Mouse (Mus musculus) left cerebral cortex, postnatal 4 days (tissue): ENCODE data around the gene Plekhb2. TPM values are rescaled to one million over a fixed set of nuclear protein-coding genes. Genes with fewer than 3 reads are reported as not detected.
A peak's percentile ranks its signal among the peaks of the same experiment; 100 is the strongest.

Source experiments
- DNase-seq: peaks from one replicate; pipeline ENCODE4 v3.0.0-alpha.2; 2022
- intact Hi-C: fragments of 180-260 bp; cut with DNase I; formaldehyde crosslinking; loops from one replicate; pipeline ENCODE4 v1.15.1; 2025
- total RNA-seq, 2 experiments: library from RNA; stranded (reverse); gene quantifications; 2 replicates each; pipeline ENCODE4 v1.2.3; 2021

Plekhb2 gene
- total RNA-seq = 100 to 1,000 TPM; 125 to 130 TPM

- intact Hi-C loops = no loop called here
- DNase-seq = peak; percentile 90
Observed at GRCm38 (mm10) chr1:34849745-34850342, at the start of gene Plekhb2. Gene Plekhb2, plus strand, starts transcription at chr1:34849976.

- intact Hi-C loops = no loop called here
- peak; percentile 51 for DNase-seq
Observed at GRCm38 (mm10) chr1:34801616-34802289, 48.0 kb upstream of the Plekhb2 start.

GRCm38 (mm10) chr1:34802290-34802642, 47.5 kb upstream of the Plekhb2 start:
- DNase-seq = no peak
- intact Hi-C loops = no loop called here

- intact Hi-C loops = no loop called here
- DNase-seq = peak; percentile 71
Observed at GRCm38 (mm10) chr1:34804863-34805262, 44.9 kb upstream of the Plekhb2 start.

- peak; percentile 51 for DNase-seq
- intact Hi-C loops = no loop called here
Observed at GRCm38 (mm10) chr1:34805931-34806520, 43.8 kb upstream of the Plekhb2 start.

GRCm38 (mm10) chr1:34808445-34808844, 41.3 kb upstream of the Plekhb2 start:
- DNase-seq = no peak
- intact Hi-C loops = no loop called here

- DNase-seq = no peak
- intact Hi-C loops = loop anchor here (10.0 kb wide), 1 partner anchor 165 kb away; no protein-coding TSS in a partner anchor
Observed at GRCm38 (mm10) chr1:34810293-34810692, 39.5 kb upstream of the Plekhb2 start.

- DNase-seq = no peak
- intact Hi-C loops = loop anchor here (10.0 kb wide), 1 partner anchor 166 kb away; no protein-coding TSS in a partner anchor
Observed at GRCm38 (mm10) chr1:34811035-34811434, 38.7 kb upstream of the Plekhb2 start.

- intact Hi-C loops = loop anchor here (10.0 kb wide), 1 partner anchor 167 kb away; no protein-coding TSS in a partner anchor
- peak; percentile 75 for DNase-seq
Observed at GRCm38 (mm10) chr1:34811581-34811980, 38.2 kb upstream of the Plekhb2 start.

- intact Hi-C loops = loop anchor here (10.0 kb wide), 1 partner anchor 168 kb away; no protein-coding TSS in a partner anchor
Observed at GRCm38 (mm10) chr1:34812407-34813247, 37.1 kb upstream of the Plekhb2 start.

GRCm38 (mm10) chr1:34815843-34816242, 33.9 kb upstream of the Plekhb2 start:
- no peak for DNase-seq
- intact Hi-C loops = loop anchor here (10.0 kb wide), 1 partner anchor 171 kb away; no protein-coding TSS in a partner anchor

More at GRCm38 (mm10) chr1:34812407-34813247, 37.1 kb upstream of the Plekhb2 start:
- DNase-seq = no peak

GRCm38 (mm10) chr1:34819225-34819910, 30.4 kb upstream of the Plekhb2 start:
- intact Hi-C loops = loop anchor here (10.0 kb wide), 1 partner anchor 175 kb away; no protein-coding TSS in a partner anchor
- DNase-seq = no peak

GRCm38 (mm10) chr1:34821411-34821810, 28.4 kb upstream of the Plekhb2 start:
- DNase-seq = no peak
- intact Hi-C loops = no loop called here

- no peak for DNase-seq
- intact Hi-C loops = no loop called here
Observed at GRCm38 (mm10) chr1:34822003-34822402, 27.8 kb upstream of the Plekhb2 start.

GRCm38 (mm10) chr1:34822746-34823145, 27.0 kb upstream of the Plekhb2 start:
- intact Hi-C loops = no loop called here
- DNase-seq = no peak

- intact Hi-C loops = no loop called here
- no peak for DNase-seq
Observed at GRCm38 (mm10) chr1:34823353-34823752, 26.4 kb upstream of the Plekhb2 start.

GRCm38 (mm10) chr1:34824208-34824607, 25.6 kb upstream of the Plekhb2 start:
- intact Hi-C loops = no loop called here
- no peak for DNase-seq

GRCm38 (mm10) chr1:34825909-34826308, 23.9 kb upstream of the Plekhb2 start:
- no peak for DNase-seq
- intact Hi-C loops = no loop called here

- no peak for DNase-seq
- intact Hi-C loops = no loop called here
Observed at GRCm38 (mm10) chr1:34827900-34828299, 21.9 kb upstream of the Plekhb2 start.
